Mouse (Mus musculus) T-cell, adult 66 days (primary cell): ENCODE results near the gene Cyp2d9. TPM values are rescaled to one million over a fixed set of nuclear protein-coding genes. Genes with fewer than 3 reads are reported as not detected.

Experiments
- total RNA-seq, 2 experiments: library from RNA; stranded (reverse); gene quantifications; 3 replicates in 1 of 2; 4 replicates in 1 of 2; pipeline ENCODE4 v1.2.4; 2023

The Cyp2d9 gene
- not detected for total RNA-seq

DNA sequence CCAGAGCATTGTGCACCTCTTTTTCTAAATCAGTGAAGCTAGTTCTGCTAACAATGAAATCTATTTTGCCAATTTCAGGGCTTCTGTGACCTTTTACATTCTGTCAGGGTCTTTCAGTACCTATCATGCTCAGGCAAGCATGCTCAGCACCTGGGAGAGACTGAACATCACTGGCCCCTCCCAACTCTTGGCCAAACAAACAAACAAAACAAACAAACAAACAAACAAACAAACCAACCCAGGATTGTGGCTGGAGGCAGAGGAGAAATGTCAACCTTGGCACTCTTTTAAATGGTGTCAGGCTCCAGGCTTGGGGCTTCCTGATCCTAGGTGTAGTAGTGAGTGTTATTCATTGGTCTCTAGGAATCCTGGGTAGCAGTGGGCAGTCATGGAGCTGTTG lies at the start of gene Cyp2d9:
Gene Cyp2d9, plus strand, starts transcription at position 301 of the 400 bp plus-strand sequence.

DNA sequence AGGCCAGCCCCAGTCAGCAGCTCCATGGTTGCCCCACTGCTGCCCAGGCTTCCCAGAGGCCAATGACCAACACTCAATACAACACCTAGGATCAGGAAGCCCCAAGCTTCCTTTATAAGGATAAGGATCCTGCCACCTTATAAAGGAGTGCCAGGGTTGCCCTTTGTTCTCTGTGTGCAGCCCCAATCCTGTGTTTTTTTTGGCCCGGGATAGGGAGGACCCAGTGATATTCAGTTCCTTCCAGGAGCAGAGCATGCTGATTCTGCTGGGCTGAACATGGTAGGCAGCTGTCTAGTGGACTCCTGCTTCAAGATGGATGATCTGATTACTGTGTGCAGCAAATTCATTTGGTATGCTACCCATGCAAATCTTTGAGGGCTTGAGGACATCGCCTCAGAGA lies 39.3 kb upstream of the Cyp2d9 start, which contains the start of gene Cyp2d11:
Gene Cyp2d11, minus strand, starts transcription at position 101 of the 400 bp plus-strand sequence.

GRCm38 (mm10) chr15:82406981-82407380 lies 26.3 kb upstream of the Cyp2d9 start, which contains the start of gene Cyp2d10:
Gene Cyp2d10, minus strand, starts transcription at chr15:82407195.

Other genes starting within 250 kb of the Cyp2d9 start
- gene Shisa8, start 220.6 kb upstream of the Cyp2d9 start, total RNA-seq, result not detected
- gene Tnfrsf13c, start 209.1 kb upstream of the Cyp2d9 start, total RNA-seq, result 1 to 10 TPM; 1.0 to 3.4 TPM
- gene Cenpm, start 188.7 kb upstream of the Cyp2d9 start, total RNA-seq, result 1 to 10 TPM; 1.9 to 2.0 TPM
- not detected for gene 1500009C09Rik, start 181.0 kb upstream of the Cyp2d9 start, total RNA-seq
- not detected for gene Sept3, start 158.5 kb upstream of the Cyp2d9 start, total RNA-seq
- gene Wbp2nl, start 134.5 kb upstream of the Cyp2d9 start, total RNA-seq, result not detected
- gene Naga, start 94.5 kb upstream of the Cyp2d9 start, total RNA-seq, result 10 to 100 TPM; 40.7 to 43.9 TPM
- gene Pheta2, start 94.5 kb upstream of the Cyp2d9 start, total RNA-seq, result 1 to 10 TPM in 1 of 2 experiments, under 1 TPM in 1; 0.95 to 2.1 TPM
- gene Smdt1, start 94.5 kb upstream of the Cyp2d9 start, total RNA-seq, result 10 to 100 TPM; 78.7 to 89.7 TPM
- 100 to 1,000 TPM; 114 to 124 TPM for gene Ndufa6, start 79.1 kb upstream of the Cyp2d9 start, total RNA-seq
- 1 to 10 TPM; 5.5 to 8.0 TPM for gene Cyp2d22, start 53.2 kb upstream of the Cyp2d9 start, total RNA-seq
- gene Cyp2d11, start 39.4 kb upstream of the Cyp2d9 start, total RNA-seq, result not detected
- not detected for gene Cyp2d10, start 26.2 kb upstream of the Cyp2d9 start, total RNA-seq
- not detected for gene Cyp2d12, start 121.6 kb downstream of the Cyp2d9 start, total RNA-seq
- not detected for gene Cyp2d34, start 187.5 kb downstream of the Cyp2d9 start, total RNA-seq